Mouse (Mus musculus) neural tube, embryonic 12.5 days (tissue): ENCODE data around the gene Cdyl. TPM values are rescaled to one million over a fixed set of nuclear protein-coding genes. Genes with fewer than 3 reads are reported as not detected.
A peak's percentile ranks its signal among the peaks of the same experiment; 100 is the strongest.

Experiments used
- ATAC-seq: fragments of 200-750 bp; cut with Nextera tagmentation; 2 replicates; pipeline ENCODE4 v1.8.0; 2017; ENCODE audit warnings: low read depth, mild to moderate bottlenecking, moderate TSS enrichment, moderate library complexity; ENCODE audit not compliant: low FRiP score
- H3K27ac ChIP-seq: fragments of 300-500 bp; sonication (generic); 2 replicates; pipeline ENCODE4 v1.5.1; 2016
- H3K27me3 ChIP-seq: fragments of 300-500 bp; sonication (generic); replicated peaks from 2 replicates; pipeline ENCODE4 v1.6.1; 2016; ENCODE audit warnings: mild to moderate bottlenecking
- H3K36me3 ChIP-seq: fragments of 300-500 bp; sonication (generic); 2 replicates; pipeline ENCODE4 v1.6.1; 2016; ENCODE audit warnings: mild to moderate bottlenecking
- H3K4me1 ChIP-seq: fragments of 300-500 bp; sonication (generic); 2 replicates; pipeline ENCODE4 v1.6.1; 2016
- H3K4me2 ChIP-seq: fragments of 300-500 bp; sonication (generic); replicated peaks from 2 replicates; pipeline ENCODE4 v1.6.1; 2016; ENCODE audit warnings: mild to moderate bottlenecking
- H3K4me3 ChIP-seq: fragments of 300-500 bp; sonication (generic); 2 replicates; pipeline ENCODE4 v1.5.1; 2016
- H3K9ac ChIP-seq: fragments of 300-500 bp; sonication (generic); 2 replicates; pipeline ENCODE4 v1.6.1; 2016; ENCODE audit warnings: mild to moderate bottlenecking
- H3K9me3 ChIP-seq: fragments of 300-500 bp; sonication (generic); 2 replicates; pipeline ENCODE4 v1.6.1; 2016; ENCODE audit warnings: mild to moderate bottlenecking
- WGBS: fragments of 180-500 bp; shearing (Covaris S2); methylation state at CpG from one replicate; pipeline ENCODE4 v1.1.7; 2016; 5-methylcytosine and 5-hydroxymethylcytosine counted together
- polyA plus RNA-seq: library from polyadenylated mRNA; unstranded; fragments of >200 nt; fragmentation: Nextera tagmentation; extraction: Ambion mirVana; gene quantifications from 2 replicates; pipeline ENCODE4 v1.2.1, GENCODE M21; 2016

Cdyl gene
- polyA plus RNA-seq, 1 experiment from 2014 or later = 12.1 TPM

DNA sequence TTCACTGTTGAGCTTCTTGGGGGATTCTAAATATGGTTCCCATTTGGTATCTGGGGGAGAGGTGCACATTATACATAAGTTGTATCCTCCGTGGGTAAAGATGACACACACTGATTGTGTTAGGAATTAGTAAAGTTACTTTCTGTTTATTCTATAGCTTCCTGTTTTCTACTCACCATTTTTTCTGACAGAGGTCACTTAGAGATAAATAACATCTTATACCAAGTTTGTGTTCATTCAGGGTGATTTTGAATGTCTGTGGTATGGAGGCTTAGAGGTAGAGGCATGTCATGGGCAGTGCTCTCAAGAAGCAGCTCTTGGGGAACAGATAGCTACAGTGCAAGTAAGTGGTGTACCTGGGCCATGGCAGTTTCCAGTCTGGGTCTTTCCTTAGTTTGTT is 83.6 kb downstream of the Cdyl start:
- H3K27me3 ChIP-seq = peaks cover 27% of the 10 kb centered on the region
- H3K9ac ChIP-seq = no peak overlapping the region
- H3K4me2 ChIP-seq = peak overlapping the region; percentile 75
- no peak for ATAC-seq
- no peaks in the 10 kb centered on the region for H3K36me3 ChIP-seq
- H3K4me3 ChIP-seq = no peak overlapping the region
- peaks cover 16% of the 10 kb centered on the region for H3K9me3 ChIP-seq
- 70% methylated on average over 1 of the region's 1 CpGs for WGBS
- H3K4me1 ChIP-seq = peaks cover 8% of the 10 kb centered on the region; the same call in 1 of the 2 replicates
- no peak overlapping the region for H3K27ac ChIP-seq

DNA sequence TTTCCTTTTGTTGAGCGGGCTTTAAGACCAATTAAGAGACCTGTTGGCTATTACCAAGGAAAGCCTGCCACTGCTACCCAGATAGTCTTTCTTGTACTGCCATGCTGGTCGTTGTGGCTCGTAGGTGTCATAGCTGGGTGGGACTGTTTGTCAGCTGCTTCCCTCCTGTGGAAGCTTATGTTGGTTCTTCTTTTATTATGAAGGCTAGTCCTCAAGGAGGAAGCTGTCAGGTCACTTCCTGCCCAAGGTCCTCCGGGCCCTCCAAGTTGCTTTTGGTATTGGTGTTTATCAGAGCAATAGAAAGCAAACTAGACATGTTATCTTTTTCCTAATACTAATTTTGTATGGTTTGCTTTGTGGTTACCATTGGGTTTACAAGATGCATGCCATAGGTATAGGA is 89.6 kb downstream of the Cdyl start:
- Histone ChIP-seq H3K27ac (no peak overlapping the region), H3K4me3 (no peak overlapping the region), H3K9ac (no peak overlapping the region), H3K36me3 (no peaks in the 10 kb centered on the region), H3K4me1 (peaks cover 2% of the 10 kb centered on the region; the same call in 1 of the 2 replicates), H3K27me3 (no peaks in the 10 kb centered on the region), H3K9me3 (peaks cover 25% of the 10 kb centered on the region), H3K4me2 (no peak overlapping the region)
- no peak for ATAC-seq
- 87% methylated on average over 4 of the region's 4 CpGs for WGBS

DNA sequence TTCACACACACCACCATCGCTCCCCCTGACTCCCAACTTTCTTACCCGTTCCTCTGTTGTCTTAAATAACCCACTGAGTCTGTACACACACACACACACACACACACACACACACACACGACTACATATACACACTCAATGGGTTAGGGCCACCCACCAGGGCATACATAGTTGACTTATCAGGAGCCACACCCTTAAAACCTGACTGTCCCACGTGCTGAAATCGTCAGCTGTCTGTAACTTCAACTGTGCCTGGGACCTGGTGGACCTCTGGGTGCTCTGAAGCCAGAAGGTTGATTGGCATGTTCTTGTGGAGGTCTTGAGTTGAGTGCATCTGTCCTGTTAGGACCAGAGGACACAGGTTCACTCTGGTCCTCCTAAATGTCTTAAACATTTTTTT is 90.0 kb downstream of the Cdyl start:
- Histone ChIP-seq H3K27me3 (no peaks in the 10 kb centered on the region), H3K9ac (no peak overlapping the region), H3K4me1 (peaks cover 4% of the 10 kb centered on the region; the same call in 1 of the 2 replicates), H3K27ac (no peak overlapping the region), H3K4me3 (no peak overlapping the region), H3K9me3 (peaks cover 25% of the 10 kb centered on the region), H3K36me3 (no peaks in the 10 kb centered on the region), H3K4me2 (no peak overlapping the region)
- WGBS = 86% methylated on average over 5 of the region's 5 CpGs
- ATAC-seq = no peak

DNA sequence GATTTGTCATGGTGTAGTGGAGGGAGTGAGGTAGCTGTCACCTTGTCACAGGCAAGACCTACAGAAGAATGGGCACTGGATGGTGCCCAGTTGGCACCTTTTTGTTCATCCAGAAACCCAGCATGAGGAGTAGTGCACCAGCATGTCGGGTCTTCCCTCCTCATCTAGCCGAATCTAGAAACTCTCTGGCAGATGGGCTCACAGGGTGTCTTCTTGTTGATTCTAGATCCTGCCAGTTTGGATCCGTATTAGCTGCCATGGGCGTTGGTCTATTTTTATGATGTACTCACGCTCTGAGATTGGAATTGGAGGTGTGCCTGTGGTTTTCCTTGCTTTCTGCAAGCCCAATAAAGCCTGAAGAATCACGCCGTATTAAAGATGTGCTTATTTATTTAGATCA is 92.4 kb downstream of the Cdyl start:
- Histone ChIP-seq H3K27me3 (no peaks in the 10 kb centered on the region), H3K9ac (no peak overlapping the region), H3K4me2 (no peak overlapping the region), H3K4me3 (no peak overlapping the region), H3K9me3 (peaks cover 18% of the 10 kb centered on the region), H3K36me3 (no peaks in the 10 kb centered on the region), H3K27ac (no peak overlapping the region), H3K4me1 (peaks cover 4% of the 10 kb centered on the region; the same call in 1 of the 2 replicates)
- no peak for ATAC-seq
- WGBS = 85% methylated on average over 7 of the region's 7 CpGs

DNA sequence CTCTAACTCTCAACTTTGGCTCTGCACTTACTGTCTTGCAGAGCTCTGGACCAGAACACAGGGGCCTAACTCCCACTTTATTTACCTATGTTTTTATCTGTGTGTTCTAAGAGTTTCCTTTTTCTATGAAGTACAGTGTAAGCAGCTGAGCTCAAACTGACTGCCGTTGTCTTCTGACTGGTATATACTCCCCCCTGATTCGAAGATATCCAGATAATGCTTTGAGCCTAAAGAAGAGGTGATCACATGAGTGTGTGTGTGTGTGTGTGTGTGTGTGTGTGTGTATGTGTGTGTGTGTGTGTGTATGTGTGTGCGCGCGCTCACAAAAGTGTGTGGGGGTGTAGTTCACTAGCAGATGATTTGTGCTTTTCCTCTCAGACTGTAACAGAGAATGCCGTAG is 95.4 kb downstream of the Cdyl start:
- Histone ChIP-seq H3K27me3 (no peaks in the 10 kb centered on the region), H3K4me3 (no peak overlapping the region), H3K27ac (no peak overlapping the region), H3K9ac (no peak overlapping the region), H3K36me3 (no peaks in the 10 kb centered on the region), H3K4me1 (peaks cover 4% of the 10 kb centered on the region; the same call in 1 of the 2 replicates), H3K4me2 (no peak overlapping the region), H3K9me3 (no peaks in the 10 kb centered on the region)
- 94% methylated on average over 6 of the region's 6 CpGs for WGBS
- ATAC-seq = no peak

DNA sequence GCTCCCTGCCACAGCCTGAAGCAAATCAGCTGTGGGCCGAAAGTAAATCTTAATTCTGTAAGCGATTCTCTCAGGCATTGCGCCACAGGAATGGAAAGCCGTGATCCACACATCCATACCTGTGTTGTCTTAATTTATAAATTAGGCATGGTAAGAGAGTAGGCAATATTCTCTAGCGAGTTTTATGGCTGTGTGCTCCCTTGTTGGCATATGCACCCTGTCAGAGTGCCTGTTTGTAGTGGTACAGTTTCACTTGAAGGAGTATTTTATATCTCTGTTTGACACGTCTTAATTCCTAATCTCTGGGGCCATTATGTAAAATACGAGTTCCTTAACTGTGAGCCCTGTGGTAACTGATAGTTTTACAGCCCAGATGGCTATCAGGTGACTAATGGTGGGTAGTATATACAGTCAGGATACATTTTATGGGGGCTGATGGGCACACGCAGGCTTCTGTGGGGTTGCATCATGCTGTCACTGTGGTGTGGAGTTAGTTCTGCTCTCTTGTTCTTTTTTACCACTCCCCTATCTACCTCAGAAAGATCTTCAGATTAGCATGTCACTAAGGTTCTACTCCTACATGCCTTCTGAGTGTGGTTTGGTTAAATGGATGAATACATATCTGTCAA is 96.1 kb downstream of the Cdyl start:
- Histone ChIP-seq H3K4me1 (peaks cover 4% of the 10 kb centered on the region; the same call in 1 of the 2 replicates), H3K27me3 (no peaks in the 10 kb centered on the region), H3K9me3 (no peaks in the 10 kb centered on the region), H3K9ac (no peak overlapping the region), H3K4me3 (no peak overlapping the region), H3K4me2 (no peak overlapping the region), H3K36me3 (no peaks in the 10 kb centered on the region), H3K27ac (no peak overlapping the region)
- ATAC-seq = no peak
- WGBS = 56% methylated on average over 8 of the region's 8 CpGs

DNA sequence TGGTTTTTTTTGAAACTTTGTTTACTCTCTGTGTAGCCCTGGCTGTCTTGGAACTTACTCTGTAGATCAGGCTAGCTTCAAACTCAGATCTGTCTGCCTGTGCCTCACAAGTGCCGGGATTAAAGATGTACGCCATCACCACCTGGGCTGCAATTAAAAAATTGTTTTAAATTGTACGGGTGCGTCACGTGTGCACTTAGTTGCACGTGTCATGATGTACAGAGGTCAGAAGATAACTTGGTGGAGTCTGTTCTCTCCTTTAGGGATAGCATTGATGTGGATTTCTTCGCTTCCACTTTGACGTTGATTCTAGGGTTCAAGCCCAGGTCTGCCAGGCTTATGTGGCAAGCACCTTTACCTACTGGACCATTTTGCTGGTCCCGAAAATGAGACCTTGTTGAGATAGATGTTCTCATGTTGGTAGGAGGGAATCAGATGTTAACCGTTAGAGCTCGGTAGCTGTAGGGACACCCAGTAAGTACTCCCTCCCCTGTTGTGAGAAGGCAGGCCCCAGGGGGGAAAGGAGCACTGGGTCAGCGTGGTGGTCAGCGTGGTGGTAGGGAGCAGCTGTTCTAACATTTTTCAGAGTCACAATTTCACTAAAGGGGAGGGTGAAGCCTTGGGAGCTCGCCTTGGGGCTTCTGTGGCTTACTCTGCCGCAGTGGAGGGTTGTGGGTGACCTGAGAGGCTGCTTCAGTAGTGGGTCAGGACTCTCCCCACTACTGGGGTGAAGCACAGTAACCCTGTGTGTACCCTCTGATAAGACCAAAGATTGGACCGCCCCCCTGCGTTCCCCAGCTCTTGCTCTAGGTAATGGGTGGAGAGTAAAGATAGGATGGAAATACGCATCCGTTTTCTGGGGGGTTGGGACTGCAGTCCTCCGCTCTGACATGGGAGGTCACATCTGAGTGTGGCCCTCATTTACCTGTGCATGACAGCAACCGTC is 97.0 kb downstream of the Cdyl start:
- 90% methylated on average over 21 of the region's 21 CpGs for WGBS
- H3K4me1 ChIP-seq = peaks cover 4% of the 10 kb centered on the region; the same call in 1 of the 2 replicates
- no peak overlapping the region for H3K9ac ChIP-seq
- no peak overlapping the region for H3K4me2 ChIP-seq
- H3K4me3 ChIP-seq = no peak overlapping the region
- no peak overlapping the region for H3K27ac ChIP-seq
- ATAC-seq = no peak
- no peaks in the 10 kb centered on the region for H3K36me3 ChIP-seq
- H3K9me3 ChIP-seq = no peaks in the 10 kb centered on the region
- no peaks in the 10 kb centered on the region for H3K27me3 ChIP-seq

DNA sequence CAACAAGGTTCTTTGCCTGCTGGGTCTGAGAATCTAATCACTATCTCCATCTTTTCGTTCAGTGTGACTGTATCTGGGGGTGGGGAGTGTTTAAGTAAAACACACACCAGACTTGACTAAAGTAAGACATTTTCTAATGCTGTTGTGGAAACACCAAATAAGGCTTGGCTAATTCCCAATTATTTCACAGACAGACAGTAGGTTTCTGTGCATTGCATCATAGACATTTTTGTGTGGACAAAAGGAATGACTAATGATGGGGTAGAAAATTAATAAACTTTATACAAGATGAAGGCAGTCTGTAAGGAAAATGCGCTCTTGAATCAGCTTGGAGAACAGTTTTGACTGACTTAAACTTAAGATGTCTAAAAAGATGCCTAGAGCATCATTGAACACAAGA is 100.7 kb downstream of the Cdyl start:
- no peaks in the 10 kb centered on the region for H3K9me3 ChIP-seq
- H3K27me3 ChIP-seq = no peaks in the 10 kb centered on the region
- H3K27ac ChIP-seq = no peak overlapping the region
- H3K4me3 ChIP-seq = no peak overlapping the region
- 93% methylated on average over 2 of the region's 2 CpGs for WGBS
- no peak for ATAC-seq
- H3K4me1 ChIP-seq = peaks cover under 1% of the 10 kb centered on the region; the same call in 1 of the 2 replicates
- no peak overlapping the region for H3K9ac ChIP-seq
- no peak overlapping the region for H3K4me2 ChIP-seq
- no peaks in the 10 kb centered on the region for H3K36me3 ChIP-seq

DNA sequence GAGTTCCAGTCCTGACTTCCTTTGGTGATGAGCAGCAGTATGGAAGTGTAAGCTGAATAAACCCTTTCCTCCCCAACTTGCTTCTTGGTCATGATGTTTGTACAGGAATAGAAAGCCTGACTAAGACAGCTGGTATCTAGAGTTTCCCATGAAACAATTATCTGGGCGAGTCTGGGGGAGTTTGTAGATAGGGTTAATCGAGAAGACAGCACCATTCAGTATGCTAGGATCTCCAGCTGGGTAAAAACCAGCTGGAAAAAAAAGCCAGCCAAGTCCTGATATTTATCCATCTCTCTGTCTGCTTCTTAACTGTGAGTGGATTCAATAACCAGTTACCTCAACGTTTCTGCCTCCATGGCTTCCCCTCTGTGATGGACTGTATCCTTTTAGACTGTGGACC is 104.9 kb downstream of the Cdyl start:
- no peaks in the 10 kb centered on the region for H3K27me3 ChIP-seq
- no peaks in the 10 kb centered on the region for H3K9me3 ChIP-seq
- no peak overlapping the region for H3K4me3 ChIP-seq
- 68% methylated on average over 3 of the region's 3 CpGs for WGBS
- no peak for ATAC-seq
- H3K4me1 ChIP-seq = peaks cover 7% of the 10 kb centered on the region
- H3K27ac ChIP-seq = no peak overlapping the region
- no peak overlapping the region for H3K9ac ChIP-seq
- H3K4me2 ChIP-seq = no peak overlapping the region
- H3K36me3 ChIP-seq = no peaks in the 10 kb centered on the region

DNA sequence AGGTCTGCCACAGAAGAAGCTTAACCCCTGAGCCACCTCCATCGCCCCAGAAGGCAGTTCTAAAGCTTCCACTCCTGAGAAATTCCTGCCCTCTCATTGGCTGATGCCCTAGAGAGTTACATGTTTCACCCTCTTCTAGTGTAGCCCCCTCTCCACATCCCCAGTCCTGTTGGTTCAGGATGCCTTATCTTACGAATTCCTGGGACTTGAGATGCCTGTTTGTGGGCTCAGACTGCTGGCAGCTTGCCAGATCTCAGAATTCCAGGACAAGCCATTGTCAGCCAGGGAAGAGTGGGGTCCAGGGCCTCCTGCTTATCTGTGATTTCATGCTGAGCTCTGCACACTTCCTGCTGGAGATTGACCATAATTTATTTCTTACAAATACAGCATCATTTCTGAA is 106.2 kb downstream of the Cdyl start:
- no peak for ATAC-seq
- no peaks in the 10 kb centered on the region for H3K36me3 ChIP-seq
- H3K27me3 ChIP-seq = no peaks in the 10 kb centered on the region
- no peak overlapping the region for H3K27ac ChIP-seq
- no peak overlapping the region for H3K9ac ChIP-seq
- no peaks in the 10 kb centered on the region for H3K9me3 ChIP-seq
- 53% methylated on average over 2 of the region's 2 CpGs for WGBS
- peaks cover 8% of the 10 kb centered on the region for H3K4me1 ChIP-seq
- no peak overlapping the region for H3K4me3 ChIP-seq
- no peak overlapping the region for H3K4me2 ChIP-seq

DNA sequence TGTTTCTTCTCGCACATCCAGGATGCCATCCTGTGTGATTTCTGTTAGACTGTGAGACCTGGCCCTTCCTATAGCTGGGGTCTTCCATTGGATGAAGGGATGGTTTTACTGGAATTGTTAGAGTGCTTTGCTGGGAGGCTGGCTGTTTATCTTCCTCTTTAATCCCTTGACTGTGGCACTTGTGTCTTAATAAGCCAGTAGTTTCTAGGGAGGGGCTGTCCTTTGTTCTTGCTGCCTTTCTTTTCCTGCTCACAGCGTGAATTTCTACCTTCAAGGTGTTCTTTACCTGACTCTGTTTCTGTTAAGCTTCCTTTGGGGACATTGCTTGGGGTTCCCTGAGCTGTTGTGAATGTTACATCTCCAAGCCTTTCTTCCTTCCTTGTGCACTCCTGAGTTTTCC is 110.0 kb downstream of the Cdyl start:
- WGBS = 60% methylated on average over 2 of the region's 2 CpGs
- no peak overlapping the region for H3K4me3 ChIP-seq
- no peaks in the 10 kb centered on the region for H3K27me3 ChIP-seq
- no peaks in the 10 kb centered on the region for H3K36me3 ChIP-seq
- no peak for ATAC-seq
- H3K9ac ChIP-seq = no peak overlapping the region
- no peak overlapping the region for H3K27ac ChIP-seq
- no peaks in the 10 kb centered on the region for H3K9me3 ChIP-seq
- no peak overlapping the region for H3K4me2 ChIP-seq
- peaks cover 12% of the 10 kb centered on the region for H3K4me1 ChIP-seq

DNA sequence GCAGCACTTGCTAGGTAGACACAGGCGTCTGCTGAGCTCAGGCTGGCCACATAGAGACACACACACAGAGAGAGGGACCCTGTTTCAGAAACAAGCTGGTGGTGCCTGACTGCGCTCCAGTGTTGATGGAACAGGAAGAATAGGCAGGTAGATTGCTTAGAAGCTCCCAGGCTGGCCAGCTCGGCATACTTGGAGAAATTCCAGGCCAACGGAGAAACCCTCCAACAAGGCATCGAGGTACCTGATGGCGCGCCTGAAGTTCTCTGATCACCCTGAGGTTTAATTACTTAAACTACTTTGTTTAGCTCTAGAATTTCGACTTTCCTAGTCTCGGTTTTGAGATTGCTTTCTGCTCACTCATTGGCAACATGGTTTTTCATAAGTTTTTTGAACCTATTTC is 110.8 kb downstream of the Cdyl start:
- Histone ChIP-seq H3K27me3 (no peaks in the 10 kb centered on the region), H3K27ac (no peak overlapping the region), H3K9me3 (no peaks in the 10 kb centered on the region), H3K9ac (no peak overlapping the region), H3K4me1 (peaks cover 11% of the 10 kb centered on the region), H3K36me3 (no peaks in the 10 kb centered on the region), H3K4me2 (no peak overlapping the region), H3K4me3 (no peak overlapping the region)
- no peak for ATAC-seq
- 89% methylated on average over 9 of the region's 9 CpGs for WGBS
